Mouse (Mus musculus) E14TG2a.4 (cell line): Measurements from ENCODE around the gene Slc6a6.

Source experiments
- CTCF ChIP-seq: conservative IDR thresholded peaks from 2 replicates; pipeline ENCODE4 v1.5.1; 2014; ENCODE audit warnings: low read length
- NANOG ChIP-seq: IDR thresholded peaks from 2 replicates; pipeline ENCODE4 v1.6.1; 2014; ENCODE audit warnings: borderline replicate concordance, low read length, mixed read lengths

- TF ChIP-seq CTCF (no peak), NANOG (no peak)
Observed at GRCm38 (mm10) chr6:91742995-91743394, 59.1 kb downstream of the Slc6a6 start.
